Mouse (Mus musculus): ENCODE results near the gene Fam57b.

Fam57b gene

DNA sequence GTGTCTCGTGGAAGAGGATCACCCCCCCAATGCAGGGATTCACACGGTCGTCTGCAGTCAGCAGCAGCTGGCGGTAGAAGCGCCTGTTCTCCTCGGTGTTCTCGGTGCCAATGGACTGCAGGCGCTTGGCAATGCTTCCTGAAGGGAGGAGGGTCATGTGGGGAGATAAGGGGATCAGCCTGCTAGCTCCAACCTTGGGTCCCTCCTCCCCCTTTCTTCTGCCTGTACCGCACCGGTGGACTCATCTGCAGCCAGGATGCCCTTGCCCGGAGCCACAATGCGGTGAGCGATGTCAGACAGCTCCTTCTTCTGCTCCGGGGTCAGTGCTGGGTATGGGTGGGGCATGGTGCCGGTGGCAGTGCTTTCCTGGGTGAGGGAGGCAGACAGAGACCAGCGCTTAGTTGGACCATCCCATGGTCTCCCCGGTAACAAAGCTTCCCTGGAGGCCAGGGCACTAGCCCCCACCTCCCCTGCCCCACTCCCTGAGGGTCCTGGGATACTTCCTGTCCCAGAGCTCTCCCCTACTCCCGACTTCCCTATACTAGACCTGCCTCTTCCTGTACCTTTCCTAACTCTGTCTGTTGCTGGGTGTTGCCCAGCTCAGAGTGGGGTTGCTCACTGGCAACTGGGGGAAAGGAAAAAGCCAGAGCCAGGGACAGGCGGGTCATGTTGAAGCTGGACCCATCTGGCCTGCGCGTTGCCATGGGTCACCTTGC, at the start of gene Fam57b:
TSS of gene Fam57b (plus strand) at position 258 of the 716 bp plus-strand sequence.
- no peak for DNase-seq

DNA sequence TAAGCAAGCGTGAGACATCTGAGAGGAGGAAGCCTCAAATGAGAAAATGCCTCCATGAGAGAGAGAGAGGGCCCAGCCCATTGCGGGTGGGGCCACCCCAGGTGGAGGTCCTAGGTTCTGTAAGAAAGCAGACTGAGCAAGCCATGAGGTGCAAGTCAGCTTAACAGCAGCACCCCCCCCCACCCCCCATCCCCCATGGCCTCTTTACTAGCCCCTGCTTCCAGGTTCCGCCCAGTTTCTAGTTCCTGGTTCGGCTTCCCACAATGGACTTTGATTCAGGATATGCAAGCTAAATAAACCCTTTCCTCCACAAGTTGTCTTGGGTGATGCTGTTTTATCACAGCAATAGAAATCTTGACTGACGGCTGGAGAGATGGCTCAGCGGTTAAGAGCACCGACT, 48.6 kb upstream of the Fam57b start:
- DNase-seq, result no peak

DNA sequence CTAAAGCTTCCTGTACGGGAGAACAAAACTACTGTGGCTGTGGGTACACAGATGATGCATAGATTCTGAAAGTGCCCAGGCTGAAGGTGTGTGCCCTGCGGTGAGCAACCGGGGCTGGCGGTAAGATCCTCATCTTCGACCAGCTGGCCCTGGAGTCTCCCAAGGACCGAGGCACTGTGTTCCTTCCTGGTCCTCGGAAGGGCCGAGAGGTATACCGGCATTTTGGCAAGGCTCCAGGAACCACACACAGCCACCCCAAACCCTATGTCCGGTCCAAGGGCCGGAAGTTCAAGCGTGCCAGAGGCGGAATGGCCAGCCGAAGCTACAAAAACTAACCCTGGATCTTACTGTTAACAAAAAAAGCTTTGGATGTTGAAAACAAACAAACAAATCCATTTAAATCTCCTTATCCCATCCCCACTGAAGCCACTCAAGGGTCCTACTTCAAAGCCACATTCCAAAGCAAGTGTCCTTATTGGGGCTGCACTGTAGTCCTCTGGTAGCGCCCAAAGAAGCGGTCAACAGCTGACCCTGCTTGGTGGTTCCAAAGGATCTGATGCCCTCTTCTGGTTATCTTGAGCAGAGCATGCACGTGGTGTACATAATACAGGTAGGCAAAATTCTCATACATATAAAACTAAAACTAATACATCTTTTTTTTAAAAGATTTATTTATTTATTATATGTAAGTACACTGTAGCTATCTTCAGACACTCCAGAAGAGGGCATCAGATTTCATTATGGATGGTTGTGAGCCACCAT, 47.7 kb upstream of the Fam57b start:
- no peak for DNase-seq

- DNase-seq, result peak; percentile 87
Observed at GRCm38 (mm10) chr7:126754866-126755265, 42.6 kb upstream of the Fam57b start.

- DNase-seq, result no peak
Observed at GRCm38 (mm10) chr7:126758539-126758938, 38.9 kb upstream of the Fam57b start.

- DNase-seq, result peak; percentile 96
Observed at GRCm38 (mm10) chr7:126759050-126759671, 38.3 kb upstream of the Fam57b start, which contains the start of gene Mapk3. Gene Mapk3, plus strand, starts transcription at chr7:126759601.

GRCm38 (mm10) chr7:126759672-126760390, 37.6 kb upstream of the Fam57b start:
- no peak for DNase-seq

DNA sequence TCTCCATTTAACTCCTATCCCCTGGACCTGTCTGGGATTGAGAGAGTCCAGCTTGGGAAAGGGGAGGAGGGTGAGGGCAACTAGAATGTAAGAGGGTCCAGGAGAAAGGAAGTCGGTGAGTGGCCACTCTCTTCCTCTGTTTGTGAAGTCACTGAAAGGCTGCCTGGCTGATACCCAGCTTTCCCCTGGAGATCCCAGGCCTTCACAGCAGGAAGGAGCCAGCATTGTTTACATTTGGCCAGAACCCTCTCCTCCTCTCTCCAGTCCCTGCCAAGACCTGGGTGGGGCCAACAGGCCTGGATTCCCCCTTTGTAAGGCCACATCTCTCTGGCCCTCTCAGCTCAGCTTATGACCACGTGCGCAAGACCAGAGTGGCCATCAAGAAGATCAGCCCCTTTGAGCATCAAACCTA, 37.1 kb upstream of the Fam57b start:
- peak; percentile 49 for DNase-seq

DNA sequence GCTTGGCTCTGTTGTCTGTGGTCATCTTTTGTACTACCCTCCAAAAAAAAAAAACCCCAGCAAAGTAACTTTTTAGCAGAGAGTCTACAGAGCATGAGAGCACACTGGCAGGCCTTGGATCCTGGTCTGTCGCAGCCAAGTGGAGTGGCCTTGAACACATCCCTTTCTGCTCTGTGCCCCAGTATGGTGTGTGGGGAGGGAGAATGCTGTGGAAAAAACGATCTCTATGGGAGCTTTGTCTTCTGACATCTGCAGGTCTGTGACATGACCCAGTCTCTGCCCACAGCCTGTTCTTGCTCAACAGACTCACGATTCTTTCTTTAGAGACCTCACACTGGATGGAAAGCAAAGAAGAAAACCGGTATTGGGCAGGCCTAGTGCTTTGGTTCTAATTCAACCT, 36.5 kb upstream of the Fam57b start:
- no peak for DNase-seq

- DNase-seq, result no peak
Observed at GRCm38 (mm10) chr7:126761529-126762067, 35.9 kb upstream of the Fam57b start.

- DNase-seq, result no peak
Observed at GRCm38 (mm10) chr7:126762471-126763008, 34.9 kb upstream of the Fam57b start.

GRCm38 (mm10) chr7:126765540-126765939, 31.9 kb upstream of the Fam57b start:
- no peak for DNase-seq

DNA sequence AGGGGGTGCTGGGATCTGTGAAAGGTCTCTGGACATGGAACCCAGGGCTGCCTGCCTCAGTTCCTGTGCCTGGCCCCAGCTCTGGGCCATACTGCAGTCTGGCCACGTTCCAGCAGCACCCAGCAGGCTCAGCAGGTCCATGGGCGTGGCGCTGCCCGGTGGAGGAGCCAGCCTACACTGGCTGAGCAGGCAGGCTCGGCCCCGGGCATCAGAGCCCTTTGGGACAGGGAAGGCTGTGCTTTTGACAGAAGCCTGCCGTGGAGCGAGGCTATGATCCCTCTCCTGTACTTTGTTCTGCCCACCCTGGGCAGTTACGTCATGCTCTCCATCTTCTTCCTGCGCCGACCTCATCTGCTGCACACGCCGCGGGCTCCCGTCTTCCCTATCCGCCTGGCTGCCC, 31.3 kb upstream of the Fam57b start, which contains the start of gene Gdpd3:
TSS of gene Gdpd3 (plus strand) at position 134 of the 400 bp plus-strand sequence.
- DNase-seq, result no peak

DNA sequence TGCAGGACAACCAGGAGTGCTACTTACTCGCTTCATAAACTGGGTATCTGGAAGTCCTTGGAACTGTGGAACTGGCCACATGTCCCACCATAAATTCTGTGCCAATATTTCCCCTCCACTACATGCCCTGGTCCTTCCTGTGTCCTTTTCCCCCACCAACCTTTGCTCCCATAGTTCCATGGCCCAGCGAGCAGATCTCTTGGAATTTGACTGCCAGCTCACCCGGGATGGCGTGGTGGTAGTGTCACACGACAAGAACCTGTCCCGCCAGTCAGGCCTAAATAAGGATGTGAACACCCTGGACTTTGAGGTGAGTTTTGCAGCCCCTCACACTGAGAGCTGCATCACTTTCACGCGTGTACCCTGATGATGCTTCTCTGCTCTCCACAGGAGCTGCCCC, 30.5 kb upstream of the Fam57b start:
- DNase-seq, result no peak

- DNase-seq, result no peak
Observed at GRCm38 (mm10) chr7:126770784-126771183, 26.7 kb upstream of the Fam57b start.

- no peak for DNase-seq
Observed at GRCm38 (mm10) chr7:126773351-126773750, 24.1 kb upstream of the Fam57b start.

DNA sequence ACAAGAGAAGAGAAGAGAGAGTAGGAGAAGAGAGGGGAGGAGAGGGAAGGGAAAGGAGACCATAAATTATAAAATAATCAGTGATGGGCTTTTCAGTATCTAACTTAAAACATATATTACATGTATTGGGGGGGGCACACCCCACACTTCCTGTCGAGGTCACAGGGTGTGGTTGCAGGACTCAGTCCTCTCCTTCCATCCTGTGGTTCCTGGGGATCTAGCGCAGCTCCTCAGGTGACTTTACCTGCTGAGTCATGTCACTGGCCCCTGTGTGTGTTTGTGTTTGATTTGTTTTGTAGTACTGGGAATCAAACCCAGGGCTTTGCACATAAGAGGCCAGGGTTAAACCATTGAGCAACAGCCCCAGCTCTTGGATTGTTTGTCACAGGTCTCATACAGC, 23.0 kb upstream of the Fam57b start:
- no peak for DNase-seq

- DNase-seq, result no peak
Observed at GRCm38 (mm10) chr7:126775185-126775977, 22.1 kb upstream of the Fam57b start.

DNA sequence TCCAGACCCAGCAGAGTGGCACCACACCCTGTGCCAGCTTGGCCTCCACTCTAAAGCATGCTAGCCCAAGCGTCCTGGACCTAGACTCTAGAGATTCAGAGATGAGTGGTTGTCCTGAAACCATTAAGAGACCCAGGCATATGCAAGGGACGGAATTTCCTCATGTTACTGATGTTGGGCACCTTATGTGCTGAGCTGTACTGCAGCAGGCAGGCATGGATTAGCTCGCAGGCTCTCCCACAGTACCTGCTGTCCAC, 21.6 kb upstream of the Fam57b start:
- no peak for DNase-seq

- peak; percentile 96 for DNase-seq
Observed at GRCm38 (mm10) chr7:126776598-126777057, 20.8 kb upstream of the Fam57b start, which contains the start of gene Ypel3. Gene Ypel3, plus strand, starts transcription at chr7:126776955.

DNA sequence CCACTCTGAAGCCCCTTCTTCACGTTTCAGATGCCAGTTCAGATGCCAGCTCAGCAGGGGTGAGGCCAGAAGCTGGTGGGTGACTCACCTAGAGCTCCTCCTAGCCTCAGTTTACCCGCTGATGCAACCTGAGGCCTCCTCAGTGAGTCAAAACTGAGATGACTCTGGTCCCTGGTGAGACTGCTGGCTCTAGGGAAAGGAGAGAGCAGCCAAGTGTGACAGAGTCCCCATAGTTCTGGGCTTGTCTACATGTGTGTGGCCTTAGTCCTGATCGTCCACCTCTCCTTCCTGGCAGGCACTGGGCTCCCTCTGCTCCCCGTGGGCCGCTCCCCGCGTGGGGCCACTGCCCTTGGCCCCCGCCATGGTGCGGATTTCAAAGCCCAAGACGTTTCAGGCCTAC, 20.0 kb upstream of the Fam57b start:
- DNase-seq, result no peak

GRCm38 (mm10) chr7:126778147-126778546, 19.3 kb upstream of the Fam57b start:
- no peak for DNase-seq
